Mouse (Mus musculus) adrenal gland, adult (tissue): Measurements from ENCODE around the gene Grk6.

ENCODE experiments used
- DNase-seq, 2 experiments: peaks; one replicate each; pipeline ENCODE4 v3.0.0; 2022 to 2023; ENCODE audit warnings: low spot score in 1 of 2; ENCODE audit not compliant: inconsistent age in 2 of 2

Grk6 gene

GRCm38 (mm10) chr13:55462965-55463364, 18.1 kb downstream of the Grk6 start:
- DNase-seq = no peak

- peak; percentile 52 to 68 for DNase-seq
Measured at GRCm38 (mm10) chr13:55463399-55464026, 18.6 kb downstream of the Grk6 start.

GRCm38 (mm10) chr13:55464027-55464884, 19.4 kb downstream of the Grk6 start, which contains the start of gene Prr7:
Gene Prr7 (plus strand): TSS chr13:55464267.
- DNase-seq = peak; percentile 63 to 82

GRCm38 (mm10) chr13:55465184-55465583, 20.3 kb downstream of the Grk6 start:
- DNase-seq = peak; percentile 59 to 69

GRCm38 (mm10) chr13:55465830-55466440, 21.1 kb downstream of the Grk6 start:
- no peak for DNase-seq

GRCm38 (mm10) chr13:55468851-55469560, 24.1 kb downstream of the Grk6 start:
- peak; percentile 67 to 86 for DNase-seq

- peak in 1 of 2 experiments; percentile 58 for DNase-seq
Measured at GRCm38 (mm10) chr13:55470372-55470771, 25.5 kb downstream of the Grk6 start.

GRCm38 (mm10) chr13:55471156-55471818, 26.4 kb downstream of the Grk6 start:
- peak; percentile 88 to 97 for DNase-seq

- no peak for DNase-seq
Measured at GRCm38 (mm10) chr13:55471819-55472131, 26.9 kb downstream of the Grk6 start.

- DNase-seq = peak; percentile 66 to 87
Measured at GRCm38 (mm10) chr13:55472132-55473022, 27.5 kb downstream of the Grk6 start.

- DNase-seq = peak in 1 of 2 experiments; percentile 60
Measured at GRCm38 (mm10) chr13:55473076-55473831, 28.4 kb downstream of the Grk6 start.

GRCm38 (mm10) chr13:55473961-55474360, 29.1 kb downstream of the Grk6 start:
- no peak for DNase-seq

GRCm38 (mm10) chr13:55474621-55475069, 29.8 kb downstream of the Grk6 start:
- DNase-seq = no peak

GRCm38 (mm10) chr13:55475750-55476149, 30.9 kb downstream of the Grk6 start:
- DNase-seq = no peak

GRCm38 (mm10) chr13:55476256-55476655, 31.4 kb downstream of the Grk6 start:
- peak in 1 of 2 experiments; percentile 12 for DNase-seq

GRCm38 (mm10) chr13:55477492-55477891, 32.6 kb downstream of the Grk6 start:
- no peak for DNase-seq

- peak in 1 of 2 experiments; percentile 75 for DNase-seq
Measured at GRCm38 (mm10) chr13:55478036-55478435, 33.2 kb downstream of the Grk6 start.

GRCm38 (mm10) chr13:55479008-55479407, 34.1 kb downstream of the Grk6 start:
- DNase-seq = peak in 1 of 2 experiments; percentile 55

- no peak for DNase-seq
Measured at GRCm38 (mm10) chr13:55479929-55480328, 35.1 kb downstream of the Grk6 start.
